Mouse (Mus musculus) CH12.LX (cell line): ENCODE results near the gene Trim9. TPM values are rescaled to one million over a fixed set of nuclear protein-coding genes. Genes with fewer than 3 reads are reported as not detected.

Experiments
- DNase-seq: peaks from one replicate; pipeline ENCODE4 v3.0.0-alpha.2; 2013; ENCODE audit errors: extremely low read depth
- H3K27ac ChIP-seq: 2 replicates; pipeline ENCODE4 v1.5.1; 2012; ENCODE audit warnings: low read depth, mild to moderate bottlenecking, control low read depth, moderate library complexity; ENCODE audit not compliant: insufficient read depth
- H3K27me3 ChIP-seq: replicated peaks from 2 replicates; pipeline ENCODE3; 2012; ENCODE audit warnings: inconsistent platforms
- H3K36me3 ChIP-seq, 2 experiments: replicated peaks in 1 of 2; 2 replicates each; pipeline versions ENCODE3 to v1.6.1; 2012; ENCODE audit warnings: inconsistent platforms in 1 of 2, low read length in 1 of 2, mild to moderate bottlenecking in 1 of 2, mixed read lengths in 1 of 2, moderate library complexity in 1 of 2; ENCODE audit not compliant: control insufficient read depth in 1 of 2, insufficient read depth in 1 of 2
- H3K4me1 ChIP-seq, 2 experiments: 2 replicates each; pipeline ENCODE4 v1.6.1; 2012; ENCODE audit warnings: inconsistent platforms in 1 of 2, moderate library complexity in 1 of 2; ENCODE audit not compliant: insufficient read depth in 2 of 2, control insufficient read depth in 1 of 2
- H3K4me2 ChIP-seq: 2 replicates; pipeline ENCODE4 v1.6.1; 2012; ENCODE audit warnings: low read depth, mild to moderate bottlenecking, control low read depth; ENCODE audit not compliant: poor library complexity, insufficient read depth, severe bottlenecking
- H3K4me3 ChIP-seq, 3 experiments: fragments of 150-350 bp in 1 of 3; sonication (generic) in 1 of 3; replicated peaks in 1 of 3; 2 replicates each; pipeline versions ENCODE3 to v1.5.1; 2011 to 2012; ENCODE audit warnings: low read depth in 2 of 3, low read length in 2 of 3, mild to moderate bottlenecking in 2 of 3, moderate library complexity in 2 of 3, control low read depth in 1 of 3, improper control_type of control experiment in 1 of 3, inconsistent platforms in 1 of 3, mixed read lengths in 1 of 3; ENCODE audit not compliant: poor library complexity in 1 of 3
- H3K79me2 ChIP-seq: replicated peaks from 2 replicates; pipeline ENCODE4 v1.6.1; 2012; ENCODE audit warnings: mild to moderate bottlenecking, moderate library complexity; ENCODE audit not compliant: control insufficient read depth, poor library complexity, insufficient read depth, severe bottlenecking; ENCODE audit errors: extremely low read depth
- H3K9ac ChIP-seq: 2 replicates; pipeline ENCODE4 v1.6.1; 2012; ENCODE audit warnings: low read depth, mild to moderate bottlenecking, control low read depth, moderate library complexity; ENCODE audit not compliant: insufficient read depth
- H3K9me3 ChIP-seq: replicated peaks from 2 replicates; pipeline ENCODE3; 2012; ENCODE audit warnings: low read length, inconsistent platforms, mixed read lengths
- BHLHE40 ChIP-seq: IDR thresholded peaks from 2 replicates; pipeline ENCODE4 v1.6.1; 2011; ENCODE audit warnings: mild to moderate bottlenecking, low read depth, low read length, improper control_type of control experiment
- CHD1 ChIP-seq: IDR thresholded peaks from 2 replicates; pipeline ENCODE4 v1.6.1; 2012; ENCODE audit warnings: low read depth, low read length, improper control_type of control experiment, inconsistent platforms
- CHD2 ChIP-seq: IDR thresholded peaks from 2 replicates; pipeline ENCODE4 v1.6.1; 2011; ENCODE audit warnings: low read length, improper control_type of control experiment
- CTCF ChIP-seq, 2 experiments: IDR thresholded peaks in 1 of 2; conservative IDR thresholded peaks in 1 of 2; 2 replicates each; pipeline ENCODE4 v1.5.1; 2011 to 2012; ENCODE audit warnings: low read depth in 2 of 2, low read length in 2 of 2, improper control_type of control experiment in 1 of 2, inconsistent platforms in 1 of 2, mild to moderate bottlenecking in 1 of 2, moderate library complexity in 1 of 2
- E2F4 ChIP-seq: IDR thresholded peaks from 2 replicates; pipeline ENCODE4 v1.6.1; 2011; ENCODE audit warnings: low read depth, low read length, improper control_type of control experiment; ENCODE audit not compliant: insufficient replicate concordance
- ELF1 ChIP-seq: IDR thresholded peaks from 2 replicates; pipeline ENCODE4 v1.6.1; 2014; ENCODE audit warnings: low read depth, mild to moderate bottlenecking, inconsistent platforms, low read length, improper control_type of control experiment
- ETS1 ChIP-seq: conservative IDR thresholded peaks from 2 replicates; pipeline ENCODE4 v1.6.1; 2012; ENCODE audit warnings: low read depth, mild to moderate bottlenecking, inconsistent platforms, low read length, improper control_type of control experiment, moderate library complexity
- IRF4 ChIP-seq: IDR thresholded peaks from 2 replicates; pipeline ENCODE4 v1.6.1; 2014; ENCODE audit warnings: low read depth, mild to moderate bottlenecking, inconsistent platforms, low read length, improper control_type of control experiment
- MAX ChIP-seq: IDR thresholded peaks from 2 replicates; pipeline ENCODE4 v1.6.1; 2011; ENCODE audit warnings: low read length, improper control_type of control experiment
- MXI1 ChIP-seq: IDR thresholded peaks from 2 replicates; pipeline ENCODE4 v1.6.1; 2011; ENCODE audit warnings: mild to moderate bottlenecking, low read depth, low read length, improper control_type of control experiment
- MYC ChIP-seq: IDR thresholded peaks from 2 replicates; pipeline ENCODE4 v1.6.1; 2011; ENCODE audit warnings: low read depth, mild to moderate bottlenecking, improper control_type of control experiment, low read length
- NELFE ChIP-seq: IDR thresholded peaks from 2 replicates; pipeline ENCODE4 v1.6.1; 2011; ENCODE audit warnings: low read depth, low read length, improper control_type of control experiment
- RCOR1 ChIP-seq: conservative IDR thresholded peaks from 2 replicates; pipeline ENCODE4 v1.6.1; 2012; ENCODE audit warnings: low read depth, mild to moderate bottlenecking, inconsistent platforms, low read length, improper control_type of control experiment
- SIN3A ChIP-seq: IDR thresholded peaks from 2 replicates; pipeline ENCODE4 v1.6.1; 2012; ENCODE audit warnings: low read length, improper control_type of control experiment, inconsistent platforms
- SMC3 ChIP-seq: IDR thresholded peaks from 2 replicates; pipeline ENCODE4 v1.6.1; 2011; ENCODE audit warnings: low read depth, low read length, improper control_type of control experiment
- TBP ChIP-seq: conservative IDR thresholded peaks from 2 replicates; pipeline ENCODE4 v1.6.1; 2011; ENCODE audit warnings: low read depth, low read length, improper control_type of control experiment
- TCF12 ChIP-seq: IDR thresholded peaks from 2 replicates; pipeline ENCODE4 v1.6.1; 2014; ENCODE audit warnings: low read depth, mild to moderate bottlenecking, inconsistent platforms, low read length, improper control_type of control experiment
- UBTF ChIP-seq: IDR thresholded peaks from 2 replicates; pipeline ENCODE4 v1.6.1; 2012; ENCODE audit warnings: low read depth, mild to moderate bottlenecking, inconsistent platforms, low read length, improper control_type of control experiment, moderate library complexity
- USF2 ChIP-seq: conservative IDR thresholded peaks from 2 replicates; pipeline ENCODE4 v1.6.1; 2011; ENCODE audit warnings: low read depth, low read length, improper control_type of control experiment
- ZC3H11A ChIP-seq: IDR thresholded peaks from 2 replicates; pipeline ENCODE4 v1.6.1; 2012; ENCODE audit warnings: low read depth, mild to moderate bottlenecking, inconsistent platforms, low read length, improper control_type of control experiment
- ZKSCAN1 ChIP-seq: IDR thresholded peaks from 2 replicates; pipeline ENCODE4 v1.6.1; 2012; ENCODE audit warnings: low read depth, inconsistent platforms, low read length, improper control_type of control experiment, borderline replicate concordance
- ZMIZ1 ChIP-seq: IDR thresholded peaks from 2 replicates; pipeline ENCODE4 v1.6.1; 2012; ENCODE audit warnings: low read depth, mild to moderate bottlenecking, inconsistent platforms, low read length, improper control_type of control experiment
- ZNF384 ChIP-seq: IDR thresholded peaks from 2 replicates; pipeline ENCODE4 v1.6.1; 2012; ENCODE audit warnings: low read depth, low read length, improper control_type of control experiment, inconsistent platforms
- dilution Hi-C: fragments of 300-500 bp; cut with MboI; formaldehyde crosslinking; loops from 2 replicates; pipeline ENCODE4 v1.14.3; 2020; ENCODE audit warnings: low sequenced_read_pairs; ENCODE audit not compliant: extremely low pct_unique_long_range_greater_than_20kb, extremely low pct_ligation_motif_present
- in situ Hi-C: fragments of 300-500 bp; cut with MboI; formaldehyde crosslinking; loops from 3 replicates; pipeline ENCODE4 v1.14.3; 2019; ENCODE audit warnings: low sequenced_read_pairs, low pct_ligation_motif_present, low pct_unique_long_range_greater_than_20kb, mixed read lengths
- polyA plus RNA-seq: library from polyadenylated mRNA; unstranded; fragments of >175 nt; gene quantifications from 2 replicates; pipeline ENCODE4 v1.2.1, GENCODE M21; 2012; ENCODE audit warnings: low read depth; ENCODE audit not compliant: insufficient read length
- total RNA-seq, 2 experiments: library from RNA; depleted of rRNA; stranded (reverse); fragments of 300-350 nt in 1 of 2; fragments of >200 nt in 1 of 2; gene quantifications; 2 replicates each; pipeline ENCODE4 v1.2.3; 2012 to 2014

Trim9 gene
- total and polyA plus RNA-seq, 3 experiments: 0.07 TPM; not detected in 2

GRCm38 (mm10) chr12:70232020-70232544 is 115.3 kb downstream of the Trim9 start:
- Histone ChIP-seq H3K4me1 (peaks cover 0 to 5% of the 10 kb centered on the region in 2 experiments; a peak in 1 of 4 replicates), H3K9ac (no peak overlapping the region), H3K27ac (no peak overlapping the region), H3K4me2 (no peak overlapping the region), H3K79me2 (no peaks in the 10 kb centered on the region), H3K4me3 (no peak overlapping the region), H3K27me3 (no peaks in the 10 kb centered on the region), H3K36me3 (no peaks in the 10 kb centered on the region), H3K9me3 (no peaks in the 10 kb centered on the region)
- TF ChIP-seq USF2 (no peak), NELFE (no peak), E2F4 (no peak), ETS1 (no peak), ELF1 (no peak), ZMIZ1 (no peak), RCOR1 (no peak), BHLHE40 (no peak), TBP (no peak), SMC3 (no peak)
- dilution Hi-C loops (no loop called here), in situ Hi-C loops (loop anchor here (25.0 kb wide), 1 partner anchor 680 kb away; no protein-coding TSS in a partner anchor)
- DNase-seq: no peak

- dilution Hi-C loops: no loop called here
- DNase-seq: no peak
These were observed 116.1 kb downstream of the Trim9 start, which contains the start of gene Pygl for GRCm38 (mm10) chr12:70231294-70231693. Pygl (minus strand) TSS chr12:70231488.

More at GRCm38 (mm10) chr12:70231294-70231693, 116.1 kb downstream of the Trim9 start, which contains the start of gene Pygl:
- peaks cover 0 to 5% of the 10 kb centered on the region in 2 experiments; a peak in 1 of 4 replicates for H3K4me1 ChIP-seq
- no peaks in the 10 kb centered on the region for H3K9me3 ChIP-seq
- H3K27me3 ChIP-seq: no peaks in the 10 kb centered on the region
- no peak within 1 kb of the TSS for H3K4me3 ChIP-seq
- no peak within 1 kb of the TSS for H3K4me2 ChIP-seq
- no peaks in the 10 kb centered on the region for H3K79me2 ChIP-seq
- TF ChIP-seq MXI1: no peak
- no peak for TF ChIP-seq SMC3
- no peak for TF ChIP-seq CTCF (conservative IDR thresholded peaks at IDR 0.05 in 1 of 2, IDR thresholded peaks at IDR 0.05 in 1 of 2; ENCODE audit: low read depth in 2 of 2, low read length in 2 of 2)
- TF ChIP-seq BHLHE40: no peak
- no peak for TF ChIP-seq ELF1
- no peak for TF ChIP-seq CHD2
- TF ChIP-seq ETS1: no peak
- no peak for TF ChIP-seq UBTF
- no peak for TF ChIP-seq ZNF384
- no peak for TF ChIP-seq RCOR1
- no peak for TF ChIP-seq SIN3A
- TF ChIP-seq TCF12: no peak
- TF ChIP-seq MAX: no peak
- no peak for TF ChIP-seq MYC
- no peak for TF ChIP-seq ZC3H11A
- no peak for TF ChIP-seq ZKSCAN1
- TF ChIP-seq CHD1: no peak
- no peak for TF ChIP-seq TBP
- no peak for TF ChIP-seq IRF4
- TF ChIP-seq, all 38 proteins: peak for 0
- H3K9ac ChIP-seq: no peak within 1 kb of the TSS
- H3K36me3 ChIP-seq: no peaks in the 10 kb centered on the region
- in situ Hi-C loops: loop anchor here (25.0 kb wide), 1 partner anchor 681 kb away; no protein-coding TSS in a partner anchor
- no peak within 1 kb of the TSS for H3K27ac ChIP-seq
